Comparison of ENCODE assay signal across 17 mouse cellular contexts in genomic region chr16:9277064-9277463, GRCm38 (mm10).
"Had no signal": no experiment of that assay in that cellular context is flagged by ENCODE, and none has a peak within 500 bp of the region (broad histone marks: within the 10 kb centered on the region; RNA-seq: fewer than 3 reads in every experiment).

No protein-coding gene starts in this region.

- H3K4me3 ChIP-seq: neural tube, embryonic 12.5 days; neural tube, embryonic 13.5 days; neural tube, embryonic 15.5 days; stomach, embryonic 15.5 days had no signal

- H3K9me3 ChIP-seq: neural tube, embryonic 12.5 days; neural tube, embryonic 13.5 days; neural tube, embryonic 15.5 days; stomach, embryonic 15.5 days had no signal

- H3K4me1 ChIP-seq: stomach, embryonic 15.5 days had no signal

- H3K36me3 ChIP-seq: neural tube, embryonic 12.5 days; neural tube, embryonic 13.5 days; neural tube, embryonic 15.5 days; stomach, embryonic 15.5 days had no signal

- H3K9ac ChIP-seq: neural tube, embryonic 12.5 days; neural tube, embryonic 13.5 days; neural tube, embryonic 15.5 days; stomach, embryonic 15.5 days had no signal

- DNase-seq: retina, postnatal 1 day; right cerebral cortex, adult 18-20 months; right cerebral cortex, postnatal 14 days; right cerebral cortex, postnatal 25 days; right cerebral cortex, postnatal 4 days; spleen, adult 18-20 months; thymus, adult 18-20 months; thymus, adult 2 months; thymus, postnatal 14 days; thymus, postnatal 25 days; thymus, postnatal 36 days; thymus, postnatal 4 days had no signal

- H3K4me2 ChIP-seq: neural tube, embryonic 12.5 days; neural tube, embryonic 13.5 days; neural tube, embryonic 15.5 days; stomach, embryonic 15.5 days had no signal

- H3K27me3 ChIP-seq: neural tube, embryonic 12.5 days; neural tube, embryonic 13.5 days; neural tube, embryonic 15.5 days; stomach, embryonic 15.5 days had no signal

- H3K27ac ChIP-seq: neural tube, embryonic 12.5 days; neural tube, embryonic 13.5 days; neural tube, embryonic 15.5 days; stomach, embryonic 15.5 days; stomach, postnatal 0 days had no signal
